Mouse (Mus musculus): ENCODE measurements around the gene Macrod2. TPM values are rescaled to one million over a fixed set of nuclear protein-coding genes. Genes with fewer than 3 reads are reported as not detected.

Gene Macrod2
- total RNA-seq, 2 experiments from 2014 or later: 53.5 to 56.4 TPM

DNA sequence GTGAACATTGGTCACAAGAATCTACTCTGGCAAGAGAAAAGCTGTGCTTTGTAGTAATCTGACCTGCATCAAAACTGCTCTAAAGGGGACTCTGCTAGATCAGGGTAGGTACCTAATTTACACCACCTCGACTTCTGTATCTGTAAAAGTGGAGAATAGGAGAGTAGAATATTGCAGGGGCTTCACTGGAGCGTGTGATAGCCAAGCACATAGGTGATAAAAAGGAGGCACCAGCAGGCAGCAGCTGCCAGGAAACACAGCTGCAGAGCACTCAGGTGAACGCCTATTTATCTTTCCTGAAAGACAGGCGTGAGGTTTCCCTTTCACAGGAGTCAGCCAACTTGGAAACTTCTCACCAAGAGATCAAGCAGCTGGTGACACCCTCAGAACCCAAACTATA, 1855.3 kb downstream of the Macrod2 start:
- Histone ChIP-seq H3K4me3 (no peak overlapping the region), H3K27ac (no peak overlapping the region)
- no peak for TF ChIP-seq CTCF (IDR thresholded peaks at IDR 0.05)
- DNase-seq (ENCODE audit: extremely low spot score in 1 of 2, low spot score in 2 of 2): no peak
- intact Hi-C loops (cut with DNase I): loop anchor here (10.0 kb wide), 2 partner anchors 516 to 1746 kb away; no protein-coding TSS in a partner anchor

DNA sequence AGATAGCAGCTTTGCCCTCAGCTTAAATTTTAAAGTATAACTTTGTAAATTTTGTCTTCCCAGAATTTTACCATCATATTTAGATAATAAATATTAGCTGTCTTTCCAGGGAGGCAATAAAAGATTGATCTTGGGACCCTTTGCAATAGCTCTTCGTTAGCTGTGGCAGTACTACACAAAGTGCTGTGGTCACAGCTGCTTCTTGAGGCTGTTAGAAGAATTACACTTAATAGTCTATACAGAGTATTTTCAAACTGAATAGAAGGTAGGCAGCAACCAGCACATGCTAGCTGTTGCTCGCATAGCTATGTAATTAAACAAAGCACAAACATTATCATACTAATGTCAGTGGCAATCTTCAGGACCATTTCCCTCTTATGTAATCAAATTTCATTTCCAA, 1856.4 kb downstream of the Macrod2 start:
- no peak for DNase-seq (ENCODE audit: extremely low spot score in 1 of 2, low spot score in 2 of 2)
- H3K4me3 ChIP-seq: no peak overlapping the region
- peak; percentile 19 for TF ChIP-seq CTCF (IDR thresholded peaks at IDR 0.05)
- H3K27ac ChIP-seq: no peak overlapping the region
- intact Hi-C loops (cut with DNase I): loop anchor here (10.0 kb wide), 2 partner anchors 517 to 1747 kb away; no protein-coding TSS in a partner anchor

DNA sequence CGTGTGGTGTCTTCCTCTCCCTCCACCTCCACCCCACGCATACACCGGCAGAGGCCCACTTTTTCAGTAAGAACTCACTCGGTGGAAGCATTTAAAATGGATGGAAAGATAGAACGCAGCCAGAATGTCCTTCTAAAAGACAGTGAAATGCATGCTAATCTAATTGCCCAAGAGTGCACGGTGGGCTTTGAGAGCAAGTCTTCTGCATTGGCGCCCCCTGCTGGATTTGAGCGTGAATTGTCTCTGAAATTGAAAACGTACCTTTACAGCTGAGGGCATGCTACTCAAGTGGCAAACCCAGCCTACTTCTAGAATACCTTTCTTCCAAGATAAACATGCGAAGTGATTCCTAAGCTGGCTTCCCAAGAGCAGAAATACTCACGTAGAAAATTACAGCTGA, 1858.8 kb downstream of the Macrod2 start:
- Histone ChIP-seq H3K4me3 (peak overlapping the region; percentile 34; the same call in 1 of the 2 replicates), H3K27ac (peak overlapping the region; percentile 51)
- DNase-seq (ENCODE audit: extremely low spot score in 1 of 2, low spot score in 2 of 2): peak; percentile 81 to 87
- intact Hi-C loops (cut with DNase I): loop anchor here (2.0 to 10.0 kb wide), 3 partner anchors 519 to 1749 kb away; partner anchors contain the start of gene Flrt3
- TF ChIP-seq CTCF (IDR thresholded peaks at IDR 0.05): peak; percentile 91

DNA sequence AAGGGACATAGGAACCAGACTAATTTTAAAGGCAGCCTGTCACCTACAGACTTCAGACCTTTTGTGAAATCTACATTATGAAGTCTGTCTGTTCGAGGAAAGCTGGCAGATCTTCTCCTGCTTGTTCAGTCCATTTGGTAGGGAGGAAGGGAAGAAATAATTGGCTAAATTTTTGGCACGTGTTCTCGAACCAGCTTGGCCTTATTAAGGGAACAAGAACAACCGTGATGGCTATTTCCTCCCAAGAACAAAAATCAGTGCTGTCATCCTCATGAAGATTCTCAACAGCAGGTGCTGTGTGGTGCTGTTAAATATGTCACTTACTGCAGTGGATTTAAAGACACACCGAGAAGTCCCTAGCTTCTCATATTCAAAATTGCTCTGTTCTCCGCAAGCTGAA, 1859.5 kb downstream of the Macrod2 start:
- DNase-seq (ENCODE audit: extremely low spot score in 1 of 2, low spot score in 2 of 2): no peak
- Histone ChIP-seq H3K27ac (peak overlapping the region; percentile 9; the same call in 1 of the 2 replicates), H3K4me3 (no peak overlapping the region)
- intact Hi-C loops (cut with DNase I): loop anchor here (2.0 to 10.0 kb wide), 3 partner anchors 520 to 1750 kb away; partner anchors contain the start of gene Flrt3
- TF ChIP-seq CTCF (IDR thresholded peaks at IDR 0.05): no peak

DNA sequence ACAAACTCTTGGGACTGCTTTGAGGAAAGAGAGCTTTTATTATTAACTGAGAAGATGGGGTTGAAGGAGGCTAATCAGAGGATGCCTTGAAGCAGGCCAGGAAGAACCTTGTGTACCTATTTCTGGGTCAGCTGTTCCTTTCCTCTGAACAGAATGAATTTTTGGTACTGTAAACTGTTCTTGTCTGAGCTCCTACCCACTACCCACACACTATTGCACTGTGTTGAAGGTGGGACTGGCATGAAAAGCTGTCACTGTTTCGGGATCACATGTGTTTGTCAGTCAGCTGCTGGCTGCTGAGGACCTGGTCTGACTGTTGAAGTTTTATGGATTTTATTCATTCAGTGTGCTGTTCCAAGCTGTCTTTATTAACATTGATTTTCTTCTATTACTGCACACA, 1862.4 kb downstream of the Macrod2 start:
- DNase-seq (ENCODE audit: extremely low spot score in 1 of 2, low spot score in 2 of 2): no peak
- TF ChIP-seq CTCF (IDR thresholded peaks at IDR 0.05): no peak
- no peak overlapping the region for H3K27ac ChIP-seq
- no peak overlapping the region for H3K4me3 ChIP-seq
- intact Hi-C loops (cut with DNase I): loop anchor here (10.0 kb wide), 2 partner anchors 523 to 1753 kb away; no protein-coding TSS in a partner anchor

DNA sequence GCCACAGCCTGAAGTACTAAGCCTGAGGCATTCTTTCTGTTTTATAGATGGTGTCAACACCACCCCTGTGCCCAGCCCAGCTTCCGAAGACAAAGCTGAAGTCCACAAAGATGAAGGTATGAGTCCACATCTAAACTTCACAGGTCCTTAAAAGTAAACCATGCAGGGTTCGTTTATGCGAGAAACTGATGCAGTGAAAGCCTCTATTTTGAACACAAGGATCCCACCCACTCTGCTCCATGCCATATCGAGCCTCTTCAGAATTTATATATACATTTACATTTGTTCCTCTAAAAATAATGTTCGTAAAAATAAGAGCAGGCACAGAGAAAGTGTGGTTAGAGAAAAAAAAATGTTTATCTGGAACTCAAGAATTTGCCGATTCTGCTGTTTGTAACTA, 1865.9 kb downstream of the Macrod2 start:
- no peak for DNase-seq (ENCODE audit: extremely low spot score in 1 of 2, low spot score in 2 of 2)
- intact Hi-C loops (cut with DNase I): loop anchor here (5.0 to 10.0 kb wide), 4 partner anchors 141 to 554 kb away; no protein-coding TSS in a partner anchor
- no peak for TF ChIP-seq CTCF (IDR thresholded peaks at IDR 0.05)
- peak overlapping the region; percentile 64 for H3K27ac ChIP-seq
- no peak overlapping the region for H3K4me3 ChIP-seq

DNA sequence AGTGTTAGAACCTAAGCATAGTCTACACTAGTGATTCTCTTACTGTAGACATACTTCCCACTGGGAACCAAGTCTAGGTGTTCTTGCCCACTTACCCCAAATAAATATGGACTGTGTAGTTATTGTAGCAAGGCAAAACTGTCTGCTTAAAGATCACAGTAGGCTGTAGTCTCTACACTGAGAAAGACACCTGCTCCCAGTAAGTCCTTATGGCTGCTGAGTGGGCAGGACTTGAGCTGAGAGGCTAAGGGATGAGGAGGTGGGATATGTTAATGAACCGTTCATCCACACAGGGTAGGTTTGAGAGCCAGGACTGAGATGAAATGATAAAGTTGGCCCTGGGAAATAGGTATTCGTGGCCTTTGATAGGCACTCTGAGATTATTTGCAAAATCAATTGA, 1869.6 kb downstream of the Macrod2 start:
- no peak for DNase-seq (ENCODE audit: extremely low spot score in 1 of 2, low spot score in 2 of 2)
- intact Hi-C loops (cut with DNase I): loop anchor here (5.0 to 10.0 kb wide), 4 partner anchors 138 to 550 kb away; no protein-coding TSS in a partner anchor
- Histone ChIP-seq H3K4me3 (no peak overlapping the region), H3K27ac (no peak overlapping the region)
- TF ChIP-seq CTCF (IDR thresholded peaks at IDR 0.05): no peak

DNA sequence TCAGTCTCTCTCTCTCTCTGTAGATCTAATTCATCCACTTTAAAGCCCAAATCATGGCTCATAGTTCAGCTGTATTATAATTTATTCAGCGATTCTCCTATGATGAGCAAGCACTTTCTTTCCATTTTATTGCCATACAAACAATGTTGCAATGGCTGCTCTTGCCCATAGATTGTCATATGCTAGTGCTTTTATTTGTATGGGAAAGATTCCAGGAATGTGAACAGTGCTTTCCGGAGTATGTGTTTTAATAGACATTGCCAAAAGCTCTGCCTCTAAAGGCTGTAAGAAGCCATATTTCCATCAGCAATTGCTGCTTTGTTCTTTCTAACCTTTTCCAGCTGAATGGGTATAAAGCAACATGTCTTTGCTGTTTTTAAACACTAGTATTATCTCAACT, 1872.7 kb downstream of the Macrod2 start:
- no peak overlapping the region for H3K4me3 ChIP-seq
- H3K27ac ChIP-seq: no peak overlapping the region
- intact Hi-C loops (cut with DNase I): loop anchor here (10.0 kb wide), 2 partner anchors 377 to 547 kb away; no protein-coding TSS in a partner anchor
- no peak for TF ChIP-seq CTCF (IDR thresholded peaks at IDR 0.05)
- no peak for DNase-seq (ENCODE audit: extremely low spot score in 1 of 2, low spot score in 2 of 2)

DNA sequence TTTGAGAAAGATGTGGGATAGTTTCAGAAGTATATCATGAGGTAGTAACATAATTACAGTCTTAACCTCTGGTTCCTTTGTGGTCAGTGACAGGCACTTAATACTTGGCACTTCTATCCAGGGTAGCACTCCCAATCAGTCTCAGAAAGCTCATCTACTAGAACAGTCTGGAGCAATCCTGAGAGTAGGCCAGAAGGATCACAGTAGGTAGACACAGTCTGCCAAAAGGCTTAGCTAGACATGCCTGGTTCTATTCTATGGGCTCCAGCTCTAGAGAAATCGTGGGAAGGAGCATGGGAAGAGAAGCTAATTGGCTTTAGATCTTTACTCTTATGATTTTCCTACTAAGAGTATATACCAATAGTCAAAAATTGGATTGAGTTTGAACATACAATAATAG, 1891.7 kb downstream of the Macrod2 start:
- no peak for DNase-seq (ENCODE audit: extremely low spot score in 1 of 2, low spot score in 2 of 2)
- intact Hi-C loops (cut with DNase I): no loop called here
- Histone ChIP-seq H3K27ac (no peak overlapping the region), H3K4me3 (no peak overlapping the region)
- no peak for TF ChIP-seq CTCF (IDR thresholded peaks at IDR 0.05)

DNA sequence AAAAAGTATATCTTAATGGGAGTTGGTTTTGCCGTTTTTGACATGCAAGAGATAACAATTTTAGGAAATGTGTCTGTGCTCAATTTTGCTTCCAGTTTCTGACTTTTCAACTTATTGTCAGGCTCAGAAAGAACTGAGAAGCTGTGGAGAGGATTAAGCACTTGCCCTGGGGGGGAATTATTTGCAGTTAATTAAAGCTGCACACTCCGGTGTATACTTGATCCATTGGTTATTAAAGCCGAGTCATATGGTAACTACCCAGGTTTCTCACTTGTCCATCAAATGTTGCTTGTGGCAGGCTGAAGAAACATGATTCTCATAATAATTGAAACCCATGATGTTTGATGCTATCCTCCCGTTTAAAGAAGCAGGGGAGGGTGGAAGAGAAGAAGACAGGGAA, 1899.7 kb downstream of the Macrod2 start:
- Histone ChIP-seq H3K4me3 (no peak overlapping the region), H3K27ac (no peak overlapping the region)
- intact Hi-C loops (cut with DNase I): no loop called here
- no peak for DNase-seq (ENCODE audit: extremely low spot score in 1 of 2, low spot score in 2 of 2)
- TF ChIP-seq CTCF (IDR thresholded peaks at IDR 0.05): no peak

DNA sequence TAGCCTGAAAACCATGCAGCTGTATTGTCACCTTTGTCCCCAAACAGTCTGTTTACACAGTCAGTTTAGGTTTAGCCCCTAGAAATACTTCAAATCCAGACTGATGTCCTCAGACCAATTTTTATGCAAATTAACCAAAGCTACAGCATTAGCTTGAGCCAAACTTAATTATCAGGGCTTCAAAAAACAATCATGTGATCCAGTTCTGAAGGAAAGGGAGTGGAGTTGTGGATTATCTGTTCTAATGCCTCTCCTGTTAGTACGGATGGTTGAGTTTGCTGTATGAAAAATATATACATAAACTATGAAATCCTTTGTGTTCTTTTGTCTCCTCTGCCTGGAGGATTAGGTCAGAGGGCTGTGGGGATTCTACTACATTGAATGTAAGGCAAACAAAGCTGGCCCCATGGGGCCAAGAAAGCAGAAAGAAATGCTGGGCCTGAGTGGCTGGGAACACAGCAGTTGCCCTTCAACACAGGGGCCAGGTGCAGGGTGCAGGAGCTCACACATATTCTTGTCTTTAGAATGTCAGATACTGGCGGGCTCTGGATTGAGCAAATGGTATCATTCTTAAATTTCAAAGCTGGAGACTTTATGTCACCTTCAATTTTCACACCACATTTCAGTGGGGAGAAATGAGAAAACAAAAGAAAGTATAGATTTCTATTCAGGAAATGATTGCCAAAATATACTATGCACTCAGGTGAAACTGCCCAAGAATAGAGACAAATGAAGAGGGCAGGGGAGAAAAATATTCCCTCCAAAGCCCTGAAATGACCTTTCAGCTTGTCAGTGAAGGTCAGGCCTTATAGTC, 1908.2 kb downstream of the Macrod2 start:
- Histone ChIP-seq H3K27ac (no peak overlapping the region), H3K4me3 (no peak overlapping the region)
- intact Hi-C loops (cut with DNase I): no loop called here
- TF ChIP-seq CTCF (IDR thresholded peaks at IDR 0.05): no peak
- no peak for DNase-seq (ENCODE audit: extremely low spot score in 1 of 2, low spot score in 2 of 2)

DNA sequence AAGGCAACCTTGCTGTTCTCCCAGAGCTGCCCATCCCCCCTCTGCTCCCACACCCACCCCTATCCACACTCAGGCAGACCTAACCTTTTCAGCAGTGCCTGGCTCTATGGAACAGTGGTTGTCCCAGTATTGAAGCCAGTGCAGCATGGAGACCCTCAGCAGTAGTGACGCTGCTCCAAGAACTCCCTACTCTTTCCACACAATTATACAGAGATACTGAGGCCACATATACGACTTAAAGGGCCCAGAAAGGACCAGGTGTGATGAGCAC, 1908.7 kb downstream of the Macrod2 start:
- intact Hi-C loops (cut with DNase I): no loop called here
- TF ChIP-seq CTCF (IDR thresholded peaks at IDR 0.05): no peak

DNA sequence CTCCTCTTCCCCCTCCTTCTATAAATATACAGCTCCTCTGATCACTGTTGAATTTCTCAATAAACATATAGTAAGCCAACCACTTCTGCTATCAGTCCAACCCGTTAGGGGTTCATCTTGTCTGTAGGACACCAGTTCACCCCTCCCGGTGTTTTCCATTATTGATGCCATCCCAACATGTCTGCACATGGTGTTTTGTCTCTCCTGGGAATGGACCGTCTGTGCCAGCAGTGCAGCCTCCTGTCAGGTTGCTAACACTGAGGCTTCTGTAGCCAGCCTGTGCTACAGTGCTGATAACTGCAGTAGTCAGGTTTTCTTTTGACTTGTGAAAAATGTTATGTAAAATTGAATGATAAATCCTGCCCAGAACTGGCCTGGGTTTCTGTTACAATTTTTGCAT, 1928.0 kb downstream of the Macrod2 start:
- intact Hi-C loops (cut with DNase I): no loop called here
- Histone ChIP-seq H3K27ac (no peak overlapping the region), H3K4me3 (no peak overlapping the region)
- no peak for DNase-seq (ENCODE audit: extremely low spot score in 1 of 2, low spot score in 2 of 2)
- no peak for TF ChIP-seq CTCF (IDR thresholded peaks at IDR 0.05)

More for the DNA sequence above, 1908.7 kb downstream of the Macrod2 start:
- Histone ChIP-seq H3K4me3 (no peak overlapping the region), H3K27ac (no peak overlapping the region)
- no peak for DNase-seq (ENCODE audit: extremely low spot score in 1 of 2, low spot score in 2 of 2)

All from left cerebral cortex, adult 2 months (tissue).